Mouse (Mus musculus) thymus, adult 2 months (tissue): ENCODE measurements at regions not wholly inside any gene's neighbourhood (a gene's known extent, or its start where the extent isn't known, plus 50 kb on each side); places are given as distances from the start of the nearest gene placed in this dataset.

ENCODE experiments used
- CTCF ChIP-seq: fragments of 200-500 bp; IDR thresholded peaks from 2 replicates; pipeline ENCODE4 v1.5.1; 2012; ENCODE audit warnings: mild to moderate bottlenecking, control low read depth, low read length, moderate library complexity, borderline replicate concordance; ENCODE audit not compliant: control insufficient read depth, poor library complexity, insufficient read depth; ENCODE audit errors: extremely low read depth
- POLR2A ChIP-seq: fragments of 200-500 bp; IDR thresholded peaks from 2 replicates; pipeline ENCODE4 v1.6.1; 2012; ENCODE audit warnings: mild to moderate bottlenecking, low read length, control low read depth, moderate library complexity; ENCODE audit not compliant: control insufficient read depth, poor library complexity, insufficient read depth; ENCODE audit errors: extremely low read depth

DNA sequence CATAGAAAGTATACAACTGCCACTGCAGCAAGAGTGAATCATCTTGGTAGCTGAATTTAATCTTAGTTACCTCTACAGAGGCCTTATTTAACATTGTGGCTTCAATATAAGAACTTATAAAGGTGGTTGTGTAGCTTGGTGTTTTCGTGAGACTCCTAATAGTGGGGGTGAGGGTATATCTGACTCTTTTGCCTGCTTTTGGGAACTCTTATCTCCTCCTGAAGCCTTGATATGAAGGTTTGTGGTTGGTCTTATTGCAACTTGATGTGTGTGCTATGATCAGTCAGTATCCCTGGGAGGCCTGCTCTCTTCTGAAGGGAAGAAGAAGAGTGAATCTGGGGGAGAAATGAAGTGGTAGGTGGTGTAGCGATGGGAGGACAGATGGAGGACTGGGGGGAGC lies 67.7 kb upstream of the Tab2 start:
- no peak for TF ChIP-seq CTCF
- TF ChIP-seq POLR2A, result no peak
